Mouse (Mus musculus): Measurements from ENCODE around the gene Npy1r.

- no peak for TF ChIP-seq CTCF (IDR thresholded peaks at IDR 0.05)
- TF ChIP-seq POLR2A (IDR thresholded peaks at IDR 0.05; ENCODE audit: insufficient read depth, low read depth, low read length), result no peak
Measured at GRCm38 (mm10) chr8:66690402-66690801, 6.6 kb upstream of the Npy1r start.
